Mouse (Mus musculus) embryonic facial prominence, embryonic 14.5 days (tissue): ENCODE results near the gene Itga1. TPM values are rescaled to one million over a fixed set of nuclear protein-coding genes. Genes with fewer than 3 reads are reported as not detected.
A peak's percentile ranks its signal among the peaks of the same experiment; 100 is the strongest.

Experiments used
- ATAC-seq: fragments of 200-750 bp; cut with Nextera tagmentation; 2 replicates; pipeline ENCODE4 v1.8.0; 2017; ENCODE audit warnings: low read depth, moderate number of reproducible peaks, moderate TSS enrichment
- DNase-seq: peaks from one replicate; pipeline ENCODE4 v3.0.0-alpha.2; 2015; ENCODE audit warnings: low spot score
- H3K27ac ChIP-seq: fragments of 300-500 bp; sonication (generic); replicated peaks from 2 replicates; pipeline ENCODE4 v1.5.1; 2014; ENCODE audit warnings: low read depth, mild to moderate bottlenecking, low read length, moderate library complexity
- H3K27me3 ChIP-seq: fragments of 300-500 bp; sonication (generic); replicated peaks from 2 replicates; pipeline ENCODE4 v1.6.1; 2014; ENCODE audit warnings: low read length; ENCODE audit not compliant: control insufficient read depth, insufficient read depth
- H3K36me3 ChIP-seq: fragments of 300-500 bp; sonication (generic); 2 replicates; pipeline ENCODE4 v1.6.1; 2014; ENCODE audit warnings: low read length, mixed read lengths; ENCODE audit not compliant: control insufficient read depth, insufficient read depth
- H3K4me1 ChIP-seq: fragments of 300-500 bp; sonication (generic); 2 replicates; pipeline ENCODE4 v1.6.1; 2014; ENCODE audit warnings: antibody characterized with exemption, low read length; ENCODE audit not compliant: control insufficient read depth, insufficient read depth
- H3K4me2 ChIP-seq: fragments of 300-500 bp; sonication (generic); 2 replicates; pipeline ENCODE4 v1.6.1; 2014; ENCODE audit warnings: low read depth, mild to moderate bottlenecking, low read length, moderate library complexity, mixed read lengths
- H3K4me3 ChIP-seq: fragments of 300-500 bp; sonication (generic); 2 replicates; pipeline ENCODE4 v1.5.1; 2014; ENCODE audit warnings: low read depth, mild to moderate bottlenecking, low read length
- H3K9ac ChIP-seq: fragments of 300-500 bp; sonication (generic); 2 replicates; pipeline ENCODE4 v1.6.1; 2014; ENCODE audit warnings: low read depth, mild to moderate bottlenecking, low read length, moderate library complexity, mixed read lengths
- H3K9me3 ChIP-seq: fragments of 300-500 bp; sonication (generic); 2 replicates; pipeline ENCODE4 v1.6.1; 2016; ENCODE audit warnings: low read length; ENCODE audit not compliant: control insufficient read depth
- WGBS: fragments of 180-500 bp; shearing (Covaris S2); extraction: QIAGEN DNeasy Blood & Tissue Kit; methylation state at CpG from one replicate; pipeline ENCODE4 v1.1.7; 2014; 5-methylcytosine and 5-hydroxymethylcytosine counted together
- polyA plus RNA-seq: library from polyadenylated mRNA; unstranded; fragments of >200 nt; fragmentation: Nextera tagmentation; extraction: Ambion mirVana; gene quantifications from 2 replicates; pipeline ENCODE4 v1.2.1, GENCODE M21; 2014

Itga1 gene
- polyA plus RNA-seq, 1 experiment from 2014 or later = 12.6 TPM

- DNase-seq = no peak
- ATAC-seq = no peak
- Histone ChIP-seq H3K27me3 (no peaks in the 10 kb centered on the region), H3K4me1 (no peaks in the 10 kb centered on the region), H3K9me3 (0 out of 2 replicates have a peak, but pooled peaks cover 4% of the 10 kb centered on the region), H3K27ac (no peak overlapping the region), H3K4me2 (no peak overlapping the region), H3K9ac (no peak overlapping the region), H3K36me3 (no peaks in the 10 kb centered on the region), H3K4me3 (no peak overlapping the region)
- 72% methylated on average over 1 of the region's 1 CpGs for WGBS
These were observed 177.0 kb downstream of the Itga1 start for GRCm38 (mm10) chr13:114924785-114925184.

DNA sequence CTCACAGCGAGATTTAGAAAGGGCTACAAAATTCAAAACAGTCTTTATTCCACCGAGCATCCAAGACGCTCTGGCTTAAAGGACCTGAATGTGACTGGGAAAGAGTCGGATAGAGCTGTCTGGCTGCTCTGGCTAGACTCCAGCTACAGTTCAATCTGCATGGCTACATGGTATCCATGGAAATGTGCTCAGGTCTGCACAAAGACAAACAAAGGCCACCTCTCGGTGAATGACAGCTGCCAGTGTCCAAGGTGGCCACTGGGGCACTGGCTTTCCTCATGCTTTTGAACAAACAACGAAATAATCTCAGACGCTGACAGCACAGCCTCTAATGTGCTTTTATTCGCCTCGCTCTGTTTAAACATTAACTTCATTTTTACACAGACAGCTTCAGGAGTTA lies 178.4 kb downstream of the Itga1 start:
- Histone ChIP-seq H3K4me1 (no peaks in the 10 kb centered on the region), H3K4me2 (no peak overlapping the region), H3K4me3 (no peak overlapping the region), H3K9me3 (0 out of 2 replicates have a peak, but pooled peaks cover 5% of the 10 kb centered on the region), H3K9ac (no peak overlapping the region), H3K27ac (no peak overlapping the region), H3K36me3 (no peaks in the 10 kb centered on the region), H3K27me3 (no peaks in the 10 kb centered on the region)
- peak; percentile 22 for DNase-seq
- WGBS = 55% methylated on average over 9 of the region's 9 CpGs
- no peak for ATAC-seq

DNA sequence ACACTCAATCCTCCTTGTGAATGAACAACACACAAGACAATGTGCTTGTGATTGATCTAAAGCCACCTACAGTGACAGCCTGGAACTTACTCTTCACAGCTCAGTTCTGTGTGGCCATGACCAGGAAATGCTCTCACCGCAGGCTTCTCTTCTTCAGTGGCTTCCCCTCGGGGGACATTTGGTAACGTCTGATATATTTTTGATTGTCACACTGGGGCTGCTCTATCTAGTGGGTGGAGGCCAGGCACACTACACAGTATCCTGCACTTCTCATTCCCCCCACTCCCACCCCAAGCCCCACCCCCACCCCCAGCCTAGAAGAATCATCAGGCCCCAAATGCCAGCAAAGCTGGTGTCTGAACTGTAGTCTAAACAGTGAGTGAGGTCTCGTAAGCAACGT lies 186.0 kb downstream of the Itga1 start:
- Histone ChIP-seq H3K4me2 (no peak overlapping the region), H3K36me3 (no peaks in the 10 kb centered on the region), H3K9ac (no peak overlapping the region), H3K9me3 (0 out of 2 replicates have a peak, but pooled peaks cover 5% of the 10 kb centered on the region), H3K4me3 (no peak overlapping the region), H3K4me1 (no peaks in the 10 kb centered on the region), H3K27ac (no peak overlapping the region), H3K27me3 (no peaks in the 10 kb centered on the region)
- DNase-seq (no peak), ATAC-seq (no peak)
- 60% methylated on average over 5 of the region's 5 CpGs for WGBS

DNA sequence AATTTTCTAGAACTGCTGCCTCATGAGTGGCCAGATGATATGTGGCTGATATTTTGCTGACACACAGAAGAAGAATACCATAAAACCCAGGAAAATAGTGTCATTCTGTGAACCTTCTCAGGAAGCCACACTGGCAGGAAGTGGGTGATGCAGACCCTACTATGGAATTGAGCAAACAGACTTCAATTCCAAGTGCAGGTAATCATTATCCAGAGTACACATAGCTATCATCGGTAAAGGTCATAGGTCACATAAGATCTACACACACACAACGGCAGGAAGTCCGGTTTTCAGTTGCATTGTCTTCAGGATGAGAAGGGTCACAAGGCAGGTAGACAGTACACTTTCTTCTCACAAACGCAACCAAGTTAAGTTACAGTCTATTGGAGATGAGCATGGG lies 186.8 kb downstream of the Itga1 start:
- ATAC-seq (no peak), DNase-seq (no peak)
- Histone ChIP-seq H3K36me3 (no peaks in the 10 kb centered on the region), H3K9me3 (0 out of 2 replicates have a peak, but pooled peaks cover 3% of the 10 kb centered on the region), H3K27ac (no peak overlapping the region), H3K27me3 (no peaks in the 10 kb centered on the region), H3K4me3 (no peak overlapping the region), H3K4me1 (no peaks in the 10 kb centered on the region), H3K9ac (no peak overlapping the region), H3K4me2 (no peak overlapping the region)
- WGBS = 83% methylated on average over 4 of the region's 4 CpGs

GRCm38 (mm10) chr13:114914559-114914958 lies 187.2 kb downstream of the Itga1 start:
- H3K27me3 ChIP-seq = no peaks in the 10 kb centered on the region
- no peak overlapping the region for H3K4me2 ChIP-seq
- DNase-seq (no peak), ATAC-seq (no peak)
- no peak overlapping the region for H3K4me3 ChIP-seq
- H3K4me1 ChIP-seq = no peaks in the 10 kb centered on the region
- no peaks in the 10 kb centered on the region for H3K9me3 ChIP-seq
- H3K36me3 ChIP-seq = no peaks in the 10 kb centered on the region
- no peak overlapping the region for H3K9ac ChIP-seq
- no peak overlapping the region for H3K27ac ChIP-seq
- WGBS = 82% methylated on average over 4 of the region's 4 CpGs

DNA sequence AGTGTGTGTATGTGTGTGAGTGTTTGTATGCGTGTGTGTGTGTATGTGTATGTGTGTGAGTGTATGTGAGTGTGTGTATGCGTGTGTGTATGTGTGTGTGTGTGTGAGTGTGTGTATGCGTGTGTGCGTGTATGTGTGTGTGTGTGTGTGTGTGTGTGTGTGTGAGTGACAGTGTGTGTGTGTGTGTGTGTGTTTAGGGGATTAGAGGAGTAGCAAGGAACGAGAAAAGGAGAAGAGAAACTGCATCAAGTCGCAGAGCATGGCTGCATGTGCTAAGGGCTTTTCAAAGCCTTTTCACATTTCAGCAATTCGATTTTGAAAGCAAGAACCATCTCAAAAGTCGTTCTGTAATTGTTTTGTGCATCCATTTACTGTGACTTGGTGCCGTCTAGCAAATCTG lies 191.1 kb downstream of the Itga1 start:
- no peaks in the 10 kb centered on the region for H3K4me1 ChIP-seq
- WGBS = 82% methylated on average over 9 of the region's 9 CpGs
- ATAC-seq = no peak
- no peak overlapping the region for H3K4me3 ChIP-seq
- no peak for DNase-seq
- H3K36me3 ChIP-seq = no peaks in the 10 kb centered on the region
- H3K27ac ChIP-seq = no peak overlapping the region
- no peaks in the 10 kb centered on the region for H3K27me3 ChIP-seq
- no peak overlapping the region for H3K4me2 ChIP-seq
- no peak overlapping the region for H3K9ac ChIP-seq
- no peaks in the 10 kb centered on the region for H3K9me3 ChIP-seq

DNA sequence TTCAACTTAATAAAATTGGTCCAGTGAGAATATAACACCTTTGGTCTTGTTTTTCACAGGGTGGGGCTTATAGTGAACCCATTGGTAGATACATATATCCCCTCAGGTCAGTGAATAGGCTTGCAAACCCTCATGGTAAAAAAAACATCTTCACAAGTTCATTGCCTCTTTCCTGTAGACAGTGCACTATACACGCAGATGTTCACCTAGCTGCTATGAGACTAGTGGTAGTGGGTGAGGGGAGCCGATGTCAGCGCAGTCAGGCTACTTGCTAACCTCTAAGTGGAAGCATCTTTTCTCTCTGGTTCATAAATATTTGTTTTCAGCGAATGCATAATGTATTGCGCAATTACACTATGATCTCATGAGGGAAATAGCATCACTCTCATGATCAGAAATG lies 192.2 kb downstream of the Itga1 start:
- Histone ChIP-seq H3K9ac (no peak overlapping the region), H3K4me1 (no peaks in the 10 kb centered on the region), H3K4me3 (no peak overlapping the region), H3K27ac (no peak overlapping the region), H3K27me3 (no peaks in the 10 kb centered on the region), H3K36me3 (no peaks in the 10 kb centered on the region), H3K9me3 (no peaks in the 10 kb centered on the region), H3K4me2 (no peak overlapping the region)
- ATAC-seq = no peak
- whole genome bisulfite sequencing = 88% methylated on average over 5 of the region's 5 CpGs
- DNase-seq = no peak

DNA sequence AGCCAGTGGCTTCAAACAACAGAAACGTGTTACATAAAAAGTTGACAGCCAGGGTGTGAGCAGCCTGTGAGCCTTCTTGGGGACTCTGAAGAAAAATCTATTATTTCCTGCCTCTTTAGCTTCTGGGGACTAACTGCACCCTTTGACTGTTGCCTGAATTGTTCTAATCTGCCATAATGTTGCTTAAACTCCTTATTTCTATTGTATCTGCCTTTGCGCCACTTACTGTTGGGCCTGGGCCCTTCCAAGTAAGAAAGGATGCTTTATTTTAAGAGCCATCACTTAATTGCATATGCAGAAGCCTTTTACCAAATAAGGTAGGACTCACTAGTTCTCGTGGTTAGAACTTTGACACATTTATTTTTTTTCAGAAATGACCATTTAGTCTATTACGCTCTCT lies 193.9 kb downstream of the Itga1 start:
- no peak for DNase-seq
- Histone ChIP-seq H3K4me3 (no peak overlapping the region), H3K36me3 (no peaks in the 10 kb centered on the region), H3K27ac (no peak overlapping the region), H3K9me3 (no peaks in the 10 kb centered on the region), H3K4me1 (no peaks in the 10 kb centered on the region), H3K9ac (no peak overlapping the region), H3K4me2 (no peak overlapping the region), H3K27me3 (no peaks in the 10 kb centered on the region)
- no peak for ATAC-seq
- WGBS = 83% methylated on average over 4 of the region's 4 CpGs
